22 mouse cellular contexts compared by ENCODE assay signal in genomic region chr2:130791722-130792121, GRCm38 (mm10).
A peak's percentile ranks its signal among the peaks of the same experiment; 100 is the strongest.
DNase-seq lines count a peak whose midpoint lies in the region; ATAC-seq lines count a peak whose summit lies in the region.
"Had no signal": no experiment of that assay in that cellular context is flagged by ENCODE, and none has a peak within 500 bp of the region (broad histone marks: within the 10 kb centered on the region; RNA-seq: fewer than 3 reads in every experiment).

No protein-coding gene starts in this region.

- DNase-seq in cerebellum, postnatal 4 days (ENCODE audit: low spot score in 2 of 2), result no peak
- DNase-seq in kidney, postnatal 14 days, result peak; percentile 25
- peak; percentile 59 for DNase-seq in midbrain, embryonic 11.5 days (ENCODE audit: low spot score, missing footprints)
- peak; percentile 24 to 37 for DNase-seq in kidney, postnatal 36 days
- no peak for DNase-seq in embryo, embryonic 10.5 days (ENCODE audit: low spot score)
- DNase-seq: adrenal gland, postnatal 10 days; gastrocnemius, postnatal 14 days; layer of hippocampus, adult 9-11 months; retina, postnatal 1 day; thymus, adult 2 months had no signal

- H3K9ac ChIP-seq in kidney, embryonic 14.5 days (ENCODE audit: low read depth, low read length), result no peak overlapping the region
- no peak overlapping the region for H3K9ac ChIP-seq in midbrain, embryonic 11.5 days (ENCODE audit: low read length)
- H3K9ac ChIP-seq in midbrain, embryonic 13.5 days (replicated peaks), result no peak overlapping the region
- H3K9ac ChIP-seq: embryonic facial prominence, embryonic 12.5 days; forebrain, embryonic 13.5 days; limb, embryonic 12.5 days; stomach, embryonic 15.5 days had no signal

- no peak overlapping the region for H3K27ac ChIP-seq in kidney, embryonic 14.5 days (ENCODE audit: low read depth, low read length)
- no peak overlapping the region for H3K27ac ChIP-seq in midbrain, embryonic 11.5 days (ENCODE audit: low read depth, low read length)
- no peak overlapping the region for H3K27ac ChIP-seq in midbrain, embryonic 13.5 days
- H3K27ac ChIP-seq: embryonic facial prominence, embryonic 12.5 days; forebrain, embryonic 13.5 days; hindbrain, embryonic 10.5 days; kidney, postnatal 0 days; limb, embryonic 12.5 days; stomach, embryonic 15.5 days had no signal

- no peaks in the 10 kb centered on the region for H3K9me3 ChIP-seq in kidney, embryonic 14.5 days (ENCODE audit: control insufficient read depth, low read length)
- no peaks in the 10 kb centered on the region for H3K9me3 ChIP-seq in midbrain, embryonic 11.5 days (ENCODE audit: control insufficient read depth, low read length)
- no peaks in the 10 kb centered on the region for H3K9me3 ChIP-seq in midbrain, embryonic 13.5 days
- H3K9me3 ChIP-seq: embryonic facial prominence, embryonic 12.5 days; forebrain, embryonic 13.5 days; hindbrain, embryonic 10.5 days; limb, embryonic 12.5 days; stomach, embryonic 15.5 days had no signal

- no peaks in the 10 kb centered on the region for H3K4me1 ChIP-seq in kidney, embryonic 14.5 days (ENCODE audit: control insufficient read depth, insufficient read depth, low read length)
- no peaks in the 10 kb centered on the region for H3K4me1 ChIP-seq in midbrain, embryonic 11.5 days (ENCODE audit: control insufficient read depth, insufficient read depth, low read length)
- H3K4me1 ChIP-seq in midbrain, embryonic 13.5 days (replicated peaks), result no peaks in the 10 kb centered on the region
- H3K4me1 ChIP-seq: embryonic facial prominence, embryonic 12.5 days; forebrain, embryonic 13.5 days; hindbrain, embryonic 10.5 days; limb, embryonic 12.5 days; stomach, embryonic 15.5 days had no signal

- peak; percentile 97 for ATAC-seq in cerebellum, adult (ENCODE audit: insufficient number of reproducible peaks, low FRiP score, low TSS enrichment)
- no peak for ATAC-seq in kidney, embryonic 14.5 days (ENCODE audit: low FRiP score, low TSS enrichment)
- ATAC-seq in midbrain, embryonic 11.5 days (ENCODE audit: low FRiP score), result no peak
- no peak for ATAC-seq in midbrain, embryonic 13.5 days
- ATAC-seq: CD4-positive, CD25-positive, alpha-beta regulatory T cell, adult 4 months; forebrain, embryonic 13.5 days; Patski had no signal

- WGBS in kidney, embryonic 14.5 days, result 97% methylated on average over 7 of the region's 7 CpGs
- 92% methylated on average over 7 of the region's 7 CpGs for WGBS in midbrain, embryonic 11.5 days
- WGBS in midbrain, embryonic 13.5 days, result 95% methylated on average over 7 of the region's 7 CpGs

- no peak overlapping the region for H3K4me3 ChIP-seq in kidney, embryonic 14.5 days (ENCODE audit: low read length)
- no peak overlapping the region for H3K4me3 ChIP-seq in midbrain, embryonic 11.5 days (ENCODE audit: low read depth, low read length)
- H3K4me3 ChIP-seq in midbrain, embryonic 13.5 days (replicated peaks), result no peak overlapping the region
- H3K4me3 ChIP-seq: embryonic facial prominence, embryonic 12.5 days; erythroblast, embryonic 14.5 days; forebrain, embryonic 13.5 days; hindbrain, embryonic 10.5 days; limb, embryonic 12.5 days; stomach, embryonic 15.5 days had no signal

- peaks cover 19% of the 10 kb centered on the region; the same call in 1 of the 2 replicates for H3K36me3 ChIP-seq in kidney, embryonic 14.5 days (ENCODE audit: control insufficient read depth, insufficient read depth, low read length)
- H3K36me3 ChIP-seq in midbrain, embryonic 11.5 days (ENCODE audit: control insufficient read depth, insufficient read depth, low read length), result peaks cover 3% of the 10 kb centered on the region; the same call in 1 of the 2 replicates
- peaks cover 73% of the 10 kb centered on the region for H3K36me3 ChIP-seq in midbrain, embryonic 13.5 days

- no peaks in the 10 kb centered on the region for H3K27me3 ChIP-seq in kidney, embryonic 14.5 days (ENCODE audit: control insufficient read depth, insufficient read depth, low read length)
- H3K27me3 ChIP-seq in midbrain, embryonic 11.5 days (ENCODE audit: control insufficient read depth, insufficient read depth, low read length), result no peaks in the 10 kb centered on the region
- no peaks in the 10 kb centered on the region for H3K27me3 ChIP-seq in midbrain, embryonic 13.5 days
- H3K27me3 ChIP-seq: embryonic facial prominence, embryonic 12.5 days; forebrain, embryonic 13.5 days; limb, embryonic 12.5 days; Patski; stomach, embryonic 15.5 days had no signal

- no peak overlapping the region for H3K4me2 ChIP-seq in kidney, embryonic 14.5 days (replicated peaks; ENCODE audit: low read depth, low read length)
- H3K4me2 ChIP-seq in midbrain, embryonic 11.5 days, result no peak overlapping the region
- H3K4me2 ChIP-seq in midbrain, embryonic 13.5 days (replicated peaks), result no peak overlapping the region
- H3K4me2 ChIP-seq: embryonic facial prominence, embryonic 12.5 days; forebrain, embryonic 13.5 days; limb, embryonic 12.5 days; stomach, embryonic 15.5 days had no signal

Comparison
In these comparisons a context has a peak if more than half of its experiments do, and no peak if none do; other contexts are left out.
1. DNase-seq: peak in kidney, postnatal 14 days (single experiment), midbrain, embryonic 11.5 days (single experiment) and kidney, postnatal 36 days (2 of 2); none in cerebellum, postnatal 4 days (0 of 2) and embryo, embryonic 10.5 days (single experiment).